Mouse (Mus musculus) liver, embryonic 16.5 days (tissue): Measurements from ENCODE around the gene Gm28230. TPM values are rescaled to one million over a fixed set of nuclear protein-coding genes. Genes with fewer than 3 reads are reported as not detected.

ENCODE experiments used
- ATAC-seq: fragments of 200-750 bp; cut with Nextera tagmentation; 2 replicates; pipeline ENCODE4 v1.8.0; 2017; ENCODE audit warnings: low read depth, mild to moderate bottlenecking, moderate number of reproducible peaks, moderate library complexity
- H3K27ac ChIP-seq: fragments of 300-500 bp; sonication (generic); 2 replicates; pipeline ENCODE4 v1.5.1; 2014; ENCODE audit warnings: mild to moderate bottlenecking, low read length
- H3K27me3 ChIP-seq: fragments of 300-500 bp; sonication (generic); 2 replicates; pipeline ENCODE4 v1.6.1; 2014; ENCODE audit warnings: low read depth, low read length, mixed read lengths; ENCODE audit not compliant: control insufficient read depth, insufficient read depth
- H3K36me3 ChIP-seq: fragments of 300-500 bp; sonication (generic); 2 replicates; pipeline ENCODE4 v1.6.1; 2014; ENCODE audit warnings: mild to moderate bottlenecking; ENCODE audit not compliant: control insufficient read depth, insufficient read depth
- H3K4me1 ChIP-seq: fragments of 300-500 bp; sonication (generic); 2 replicates; pipeline ENCODE4 v1.6.1; 2014; ENCODE audit warnings: low read depth, low read length, mixed read lengths; ENCODE audit not compliant: control insufficient read depth
- H3K4me2 ChIP-seq: fragments of 300-500 bp; sonication (generic); 2 replicates; pipeline ENCODE4 v1.6.1; 2014; ENCODE audit warnings: low read depth, low read length, mixed read lengths
- H3K4me3 ChIP-seq: fragments of 300-500 bp; sonication (generic); 2 replicates; pipeline ENCODE4 v1.5.1; 2014; ENCODE audit warnings: low read depth, mild to moderate bottlenecking, low read length
- H3K9ac ChIP-seq: fragments of 300-500 bp; sonication (generic); 2 replicates; pipeline ENCODE4 v1.6.1; 2014; ENCODE audit warnings: low read depth, low read length
- H3K9me3 ChIP-seq: fragments of 300-500 bp; sonication (generic); replicated peaks from 2 replicates; pipeline ENCODE4 v1.6.1; 2016; ENCODE audit warnings: low read length; ENCODE audit not compliant: control insufficient read depth
- WGBS: fragments of 180-500 bp; shearing (Covaris S2); extraction: QIAGEN DNeasy Blood & Tissue Kit; methylation state at CpG from one replicate; pipeline ENCODE4 v1.1.7; 2014; ENCODE audit not compliant: insufficient replicate concordance; 5-methylcytosine and 5-hydroxymethylcytosine counted together
- polyA plus RNA-seq: library from polyadenylated mRNA; unstranded; fragments of >200 nt; fragmentation: Nextera tagmentation; extraction: Ambion mirVana; gene quantifications from 2 replicates; pipeline ENCODE4 v1.2.1, GENCODE M21; 2015

The Gm28230 gene
- polyA plus RNA-seq, 1 experiment from 2014 or later: not detected

- ATAC-seq: no peak
- 26% methylated on average over 4 of the region's 4 CpGs for WGBS
These were observed 17.9 kb upstream of the Gm28230 start for GRCm38 (mm10) chr2:74708676-74709075.

GRCm38 (mm10) chr2:74709465-74710419, 16.8 kb upstream of the Gm28230 start:
- Histone ChIP-seq H3K4me1 (peaks cover 2% of the 10 kb centered on the region; the same call in 1 of the 2 replicates), H3K27ac (no peak overlapping the region)
- WGBS: 12% methylated on average over 5 of the region's 5 CpGs

More at GRCm38 (mm10) chr2:74708676-74709075, 17.9 kb upstream of the Gm28230 start:
- H3K4me2 ChIP-seq: no peak overlapping the region
- peaks cover 96% of the 10 kb centered on the region for H3K27me3 ChIP-seq
- H3K4me3 ChIP-seq: no peak overlapping the region
- no peaks in the 10 kb centered on the region for H3K36me3 ChIP-seq
- H3K9ac ChIP-seq: no peak overlapping the region
- H3K27ac ChIP-seq: no peak overlapping the region
- peaks cover 2% of the 10 kb centered on the region; the same call in 1 of the 2 replicates for H3K4me1 ChIP-seq
- no peaks in the 10 kb centered on the region for H3K9me3 ChIP-seq

GRCm38 (mm10) chr2:74710929-74711543, 15.5 kb upstream of the Gm28230 start:
- Histone ChIP-seq H3K36me3 (no peaks in the 10 kb centered on the region), H3K27me3 (peaks cover 96% of the 10 kb centered on the region), H3K4me1 (no peaks in the 10 kb centered on the region), H3K9ac (no peak overlapping the region), H3K4me2 (no peak overlapping the region), H3K4me3 (no peak overlapping the region), H3K9me3 (no peaks in the 10 kb centered on the region), H3K27ac (no peak overlapping the region)
- ATAC-seq: no peak
- WGBS: 2% methylated on average over 16 of the region's 16 CpGs

More at GRCm38 (mm10) chr2:74709465-74710419, 16.8 kb upstream of the Gm28230 start:
- Histone ChIP-seq H3K9me3 (no peaks in the 10 kb centered on the region), H3K4me2 (no peak overlapping the region), H3K36me3 (no peaks in the 10 kb centered on the region), H3K4me3 (no peak overlapping the region), H3K27me3 (peaks cover 96% of the 10 kb centered on the region), H3K9ac (no peak overlapping the region)
- ATAC-seq: no peak

- Histone ChIP-seq H3K27ac (no peak within 1 kb of the TSS), H3K4me2 (peak within 1 kb of the TSS; percentile 2; the same call in 1 of the 2 replicates), H3K9ac (no peak within 1 kb of the TSS), H3K27me3 (peaks cover 93% of the 10 kb centered on the region), H3K4me3 (peak within 1 kb of the TSS; percentile 20), H3K4me1 (no peaks in the 10 kb centered on the region), H3K9me3 (no peaks in the 10 kb centered on the region), H3K36me3 (no peaks in the 10 kb centered on the region)
- WGBS: under 1% methylated on average over 65 of the region's 65 CpGs
- no peak for ATAC-seq
These were observed 14.6 kb upstream of the Gm28230 start, which contains the start of the genes Hoxd3 and Hoxd4 for GRCm38 (mm10) chr2:74711721-74712621. Gene Hoxd3 (plus strand): TSS chr2:74711927. Gene Hoxd4 (plus strand): TSS chr2:74711929.

GRCm38 (mm10) chr2:74713239-74714150, 13.0 kb upstream of the Gm28230 start:
- H3K4me1 ChIP-seq: no peaks in the 10 kb centered on the region
- H3K9me3 ChIP-seq: no peaks in the 10 kb centered on the region
- no peak overlapping the region for H3K4me3 ChIP-seq
- WGBS: 16% methylated on average over 19 of the region's 19 CpGs
- no peak overlapping the region for H3K9ac ChIP-seq
- ATAC-seq: no peak
- no peak overlapping the region for H3K4me2 ChIP-seq
- H3K36me3 ChIP-seq: no peaks in the 10 kb centered on the region
- H3K27me3 ChIP-seq: peaks cover 90% of the 10 kb centered on the region
- no peak overlapping the region for H3K27ac ChIP-seq

- Histone ChIP-seq H3K9me3 (no peaks in the 10 kb centered on the region), H3K27ac (no peak overlapping the region), H3K27me3 (peaks cover 90% of the 10 kb centered on the region), H3K4me2 (no peak overlapping the region), H3K36me3 (no peaks in the 10 kb centered on the region), H3K4me1 (no peaks in the 10 kb centered on the region), H3K4me3 (no peak overlapping the region), H3K9ac (no peak overlapping the region)
- ATAC-seq: no peak
- 7% methylated on average over 18 of the region's 18 CpGs for WGBS
These were observed 12.3 kb upstream of the Gm28230 start for GRCm38 (mm10) chr2:74714156-74714789.

GRCm38 (mm10) chr2:74714881-74715280, 11.6 kb upstream of the Gm28230 start:
- Histone ChIP-seq H3K27ac (no peak overlapping the region), H3K4me3 (no peak overlapping the region), H3K4me2 (no peak overlapping the region), H3K27me3 (peaks cover 89% of the 10 kb centered on the region), H3K4me1 (no peaks in the 10 kb centered on the region), H3K9ac (no peak overlapping the region), H3K9me3 (no peaks in the 10 kb centered on the region), H3K36me3 (no peaks in the 10 kb centered on the region)
- ATAC-seq: no peak
- WGBS: 3% methylated on average over 14 of the region's 14 CpGs
